Mouse (Mus musculus): ENCODE data around the gene Lrmda.

The Lrmda gene

DNA sequence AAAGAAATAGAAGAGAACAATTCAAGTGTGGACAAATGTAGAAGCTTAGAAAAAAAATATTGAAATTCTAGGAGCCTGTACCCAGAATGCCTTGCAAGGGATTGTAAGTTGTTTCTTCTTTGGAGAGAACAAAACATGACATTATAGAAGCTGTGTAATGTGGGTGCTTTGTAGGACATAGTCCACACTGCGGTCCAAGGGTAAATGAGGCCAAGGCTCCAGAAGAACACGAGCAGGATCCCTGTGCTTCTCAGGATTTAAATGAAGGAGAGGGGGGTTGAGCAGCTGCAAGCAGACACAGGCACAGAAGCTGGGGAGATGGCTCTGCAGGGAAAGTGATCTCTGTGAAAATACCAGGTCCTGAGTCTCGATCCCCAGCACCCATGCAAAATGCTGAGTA, 643.0 kb downstream of the Lrmda start:
- no peak for DNase-seq (ENCODE audit: low spot score)

DNA sequence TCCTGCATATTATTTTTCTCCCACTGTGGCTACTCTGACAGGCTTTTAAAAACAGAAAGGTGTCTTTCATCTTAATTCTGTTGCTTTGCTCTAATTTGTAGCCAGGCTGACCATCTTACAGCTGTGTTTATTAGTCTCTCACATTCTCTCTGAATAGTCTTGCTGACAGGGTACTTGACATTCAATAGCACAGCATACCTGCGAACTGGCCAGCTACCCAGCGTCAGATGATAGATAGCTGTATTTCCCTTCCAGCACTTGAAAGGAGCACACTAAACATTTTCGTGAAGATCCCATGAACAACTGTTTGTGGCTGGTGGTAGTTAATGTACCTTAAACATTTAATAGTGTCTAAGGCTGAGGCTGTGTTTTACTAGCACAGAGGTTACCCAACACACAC, 646.9 kb downstream of the Lrmda start:
- DNase-seq (ENCODE audit: low spot score) = no peak

DNA sequence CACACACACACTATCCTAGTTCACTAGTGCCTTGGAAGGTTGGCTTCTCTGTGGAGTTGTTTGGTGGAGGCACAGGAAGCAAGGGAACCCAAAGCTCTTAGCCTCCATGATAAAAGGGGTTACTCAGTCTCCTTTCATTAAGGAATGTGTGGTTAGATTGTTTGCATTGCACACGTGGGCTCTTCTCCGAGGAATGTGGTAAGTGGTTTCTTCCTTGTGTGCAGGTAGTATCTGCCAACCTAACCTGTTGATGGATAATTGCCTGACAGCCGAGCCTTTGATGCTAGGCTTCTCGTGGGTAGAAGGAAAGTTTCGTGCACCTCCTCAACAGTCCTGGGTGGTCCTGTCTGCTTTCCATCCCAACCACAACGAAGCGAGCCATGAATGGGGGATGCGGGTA, 648.8 kb downstream of the Lrmda start:
- no peak for DNase-seq (ENCODE audit: low spot score)

- DNase-seq (ENCODE audit: low spot score) = no peak
Measured at GRCm38 (mm10) chr14:22668711-22669110, 649.2 kb downstream of the Lrmda start.

DNA sequence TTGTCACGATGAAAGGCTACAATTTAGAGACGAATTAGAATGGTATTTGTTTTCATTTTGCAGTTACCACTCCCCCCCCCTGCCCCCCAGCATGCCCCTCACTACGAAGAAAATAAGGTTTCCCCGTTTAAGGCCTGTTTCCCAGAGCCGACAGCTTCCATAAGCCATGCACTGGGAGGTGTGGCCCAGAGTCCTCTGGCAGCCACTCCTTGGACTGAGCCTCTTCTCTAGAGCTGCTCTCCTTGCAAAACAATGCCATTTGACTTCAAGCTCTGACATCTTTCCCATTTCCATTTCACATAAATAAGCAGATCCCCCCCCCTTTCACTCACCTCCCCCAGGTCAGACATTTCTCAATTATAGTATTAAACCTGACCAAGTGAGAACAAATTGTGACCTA, 654.1 kb downstream of the Lrmda start:
- no peak for DNase-seq (ENCODE audit: low spot score)

DNA sequence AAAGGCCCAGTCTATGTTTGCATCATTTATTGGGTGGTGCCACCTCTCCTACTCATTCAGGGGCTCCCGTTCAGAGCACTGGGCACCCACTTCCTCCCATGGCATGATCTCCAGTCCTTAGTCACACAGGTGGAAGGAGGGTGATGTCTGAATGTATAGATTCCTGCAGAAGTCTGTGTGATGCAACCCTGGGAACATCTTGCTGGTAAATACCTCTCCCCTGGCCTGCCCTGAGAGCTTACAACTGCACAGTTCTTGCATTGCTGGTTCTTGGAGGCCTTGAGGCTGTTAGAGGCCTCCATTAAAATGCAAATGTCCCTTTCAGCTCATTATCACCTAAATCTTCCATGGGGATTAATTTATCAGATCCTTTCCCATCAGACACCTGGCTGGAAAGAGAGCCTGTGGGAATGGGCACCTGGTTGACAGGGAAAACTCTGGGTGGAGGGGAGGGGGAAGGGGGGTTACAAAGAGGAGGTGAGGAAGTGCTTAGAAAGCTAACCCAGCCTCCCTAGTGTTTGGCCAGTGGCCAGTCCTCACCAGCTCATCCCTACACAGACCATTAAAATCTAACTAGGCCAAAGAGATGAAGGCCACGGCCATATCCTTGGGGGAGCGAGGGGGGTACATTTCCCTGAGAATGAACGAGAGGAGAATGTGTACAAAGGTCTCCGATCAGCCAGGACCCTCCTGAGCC, 659.6 kb downstream of the Lrmda start:
- DNase-seq (ENCODE audit: low spot score) = no peak

DNA sequence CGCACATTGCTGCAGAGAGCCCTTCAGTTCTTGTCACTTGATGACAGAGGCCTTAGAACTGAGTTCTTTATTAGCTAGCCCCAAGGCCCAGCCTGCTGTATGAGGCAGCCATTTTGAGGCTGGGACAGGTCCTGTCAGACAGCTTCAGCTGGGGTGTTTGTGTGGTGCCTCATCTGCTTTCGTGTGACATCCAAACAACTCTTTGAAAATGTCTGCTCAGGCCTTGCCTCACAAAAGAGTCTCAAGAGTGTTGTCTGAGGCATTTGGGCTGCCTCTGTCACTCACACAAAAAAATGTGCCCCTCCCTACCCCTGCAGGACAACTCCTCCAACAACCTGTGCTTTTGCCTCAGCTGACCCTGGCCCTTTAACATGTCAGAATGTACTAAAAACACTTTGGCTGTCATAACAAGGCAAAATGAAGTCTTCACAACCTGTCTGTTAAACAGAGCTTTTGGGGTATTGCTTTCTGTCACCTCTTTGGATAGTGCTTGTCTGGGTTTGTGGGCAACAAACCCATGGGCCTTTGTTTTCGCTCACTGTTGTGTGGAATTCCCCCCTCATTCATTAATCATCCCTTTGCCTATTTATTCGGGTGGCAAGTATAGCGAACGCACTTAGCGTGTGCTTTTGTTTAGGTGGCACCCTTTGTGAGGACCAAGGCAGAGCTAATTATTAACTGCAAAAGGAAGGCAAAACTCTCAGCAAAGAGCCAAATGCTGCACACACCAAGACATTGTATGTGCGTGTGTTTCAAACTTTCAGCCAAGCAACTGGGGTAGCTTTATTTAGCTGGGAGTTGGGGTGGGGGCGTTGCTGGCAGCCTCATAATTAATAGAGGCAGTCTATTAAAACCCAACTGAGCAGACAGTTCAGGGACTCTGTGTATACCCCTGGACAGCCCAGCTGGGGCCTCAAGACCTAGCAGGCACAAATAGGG, 660.5 kb downstream of the Lrmda start:
- DNase-seq (ENCODE audit: low spot score) = no peak

DNA sequence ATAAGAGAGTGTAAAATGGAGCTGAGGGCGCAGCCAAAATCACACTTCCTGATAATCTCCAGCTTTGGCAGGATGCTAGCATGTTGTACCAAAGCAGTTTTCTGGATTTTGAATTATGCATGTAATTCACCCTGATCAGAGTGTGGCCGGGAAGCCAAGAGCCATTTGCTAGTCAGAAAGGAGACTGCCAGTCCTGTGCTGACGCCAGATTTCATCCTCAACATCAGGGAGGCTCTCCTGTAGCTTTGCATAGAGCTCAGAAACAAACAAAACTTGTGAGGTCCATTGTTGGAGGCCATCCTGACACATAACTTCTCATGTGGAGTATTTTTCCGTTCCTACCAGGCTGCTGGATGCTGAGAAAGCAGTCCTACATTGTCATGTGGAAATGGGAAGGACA, 667.4 kb downstream of the Lrmda start:
- no peak for DNase-seq (ENCODE audit: low spot score)

- no peak for DNase-seq (ENCODE audit: low spot score)
Measured at GRCm38 (mm10) chr14:22688399-22688798, 668.9 kb downstream of the Lrmda start.

- no peak for DNase-seq (ENCODE audit: low spot score)
Measured at GRCm38 (mm10) chr14:22695448-22695847, 675.9 kb downstream of the Lrmda start.

DNA sequence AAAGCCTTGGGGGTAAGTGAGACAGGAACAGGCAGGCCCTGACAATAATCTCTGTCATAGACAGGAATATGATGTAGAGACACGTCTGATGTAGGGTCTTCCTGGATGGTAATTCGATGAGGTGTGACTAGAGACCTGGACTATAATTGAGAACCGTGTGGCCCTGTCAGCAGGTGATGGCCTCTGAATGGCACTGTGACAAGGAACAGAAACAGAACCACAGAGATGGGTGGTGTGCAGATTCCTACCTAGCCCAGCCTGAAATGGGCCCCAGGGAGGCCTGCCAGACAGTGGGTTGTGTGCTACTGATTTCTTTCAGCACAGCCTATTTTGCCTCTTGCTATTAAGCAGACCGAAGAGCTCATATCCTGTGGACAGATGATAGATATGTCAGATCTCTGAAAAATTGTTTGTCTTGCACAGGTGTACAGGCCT, 676.4 kb downstream of the Lrmda start:
- no peak for DNase-seq (ENCODE audit: low spot score)

DNA sequence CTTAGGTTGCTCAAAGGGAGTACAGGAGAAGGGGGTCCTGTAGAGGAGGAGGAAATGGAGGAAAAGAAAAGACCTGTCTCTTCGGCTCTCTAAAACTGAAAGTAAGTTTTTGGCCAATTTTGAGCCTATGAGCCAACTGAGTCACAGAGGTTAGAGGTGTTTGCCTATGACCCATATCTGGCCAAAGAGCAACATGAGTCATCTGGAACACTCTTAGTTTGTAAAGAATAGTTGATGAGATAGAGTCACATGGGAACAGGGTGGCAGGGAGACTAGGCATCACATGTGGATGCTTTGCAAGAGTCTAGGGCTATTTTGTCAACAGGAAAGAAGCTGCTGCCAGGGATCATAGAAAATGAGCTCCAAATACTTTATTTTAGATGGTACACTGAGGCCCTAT, 680.7 kb downstream of the Lrmda start:
- DNase-seq (ENCODE audit: low spot score) = no peak

GRCm38 (mm10) chr14:22700690-22701089, 681.2 kb downstream of the Lrmda start:
- DNase-seq (ENCODE audit: low spot score) = no peak

- no peak for DNase-seq (ENCODE audit: low spot score)
Measured at GRCm38 (mm10) chr14:22707958-22708701, 688.6 kb downstream of the Lrmda start.

DNA sequence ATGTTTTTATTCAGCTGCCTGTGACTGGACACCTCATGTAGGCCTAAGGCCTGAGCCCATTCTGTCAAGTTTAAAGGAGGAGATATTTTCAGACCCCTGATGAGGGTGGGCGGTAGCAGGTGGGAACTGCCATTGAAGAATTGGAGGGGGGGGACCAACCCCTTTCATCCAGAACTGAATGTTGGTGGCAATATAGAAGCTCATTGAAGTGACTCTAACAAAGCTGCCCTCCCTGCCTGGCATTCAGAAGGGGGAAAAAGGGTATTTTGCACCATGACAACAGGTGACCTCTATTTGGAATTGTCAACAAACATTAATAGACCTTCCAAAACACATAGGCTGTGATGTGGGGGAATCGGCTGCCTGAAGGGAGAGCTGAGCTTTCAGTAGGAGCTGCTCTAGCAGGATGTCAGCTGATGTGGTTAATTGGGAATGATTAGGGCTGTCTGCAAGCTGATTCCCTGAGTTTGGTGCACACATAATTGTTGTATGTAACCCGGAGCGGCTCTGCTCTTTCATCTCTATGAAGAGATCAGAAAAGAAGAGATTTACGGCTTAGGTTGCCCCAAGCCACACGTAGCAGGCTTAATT, 690.7 kb downstream of the Lrmda start:
- no peak for DNase-seq (ENCODE audit: low spot score)

DNA sequence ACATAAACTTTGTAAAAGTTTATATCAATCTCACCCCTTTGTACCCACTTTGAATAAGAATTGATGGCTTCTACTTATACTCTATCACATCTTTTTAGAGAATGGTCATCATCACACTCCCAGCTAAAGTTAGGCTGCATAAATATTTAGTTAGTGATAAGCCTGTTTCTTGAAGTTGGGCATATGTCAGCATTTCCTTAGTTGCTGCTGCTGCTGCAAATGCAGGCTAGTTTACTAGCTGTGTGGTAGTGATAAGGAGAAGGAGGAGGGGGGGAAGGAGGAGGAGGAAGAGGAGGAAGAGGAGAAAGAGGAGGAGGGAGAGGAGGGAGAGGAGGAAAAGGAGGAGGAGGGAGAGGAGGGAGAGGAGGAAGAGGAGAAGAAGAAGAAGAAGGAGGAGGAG, 692.9 kb downstream of the Lrmda start:
- no peak for DNase-seq (ENCODE audit: low spot score)

DNA sequence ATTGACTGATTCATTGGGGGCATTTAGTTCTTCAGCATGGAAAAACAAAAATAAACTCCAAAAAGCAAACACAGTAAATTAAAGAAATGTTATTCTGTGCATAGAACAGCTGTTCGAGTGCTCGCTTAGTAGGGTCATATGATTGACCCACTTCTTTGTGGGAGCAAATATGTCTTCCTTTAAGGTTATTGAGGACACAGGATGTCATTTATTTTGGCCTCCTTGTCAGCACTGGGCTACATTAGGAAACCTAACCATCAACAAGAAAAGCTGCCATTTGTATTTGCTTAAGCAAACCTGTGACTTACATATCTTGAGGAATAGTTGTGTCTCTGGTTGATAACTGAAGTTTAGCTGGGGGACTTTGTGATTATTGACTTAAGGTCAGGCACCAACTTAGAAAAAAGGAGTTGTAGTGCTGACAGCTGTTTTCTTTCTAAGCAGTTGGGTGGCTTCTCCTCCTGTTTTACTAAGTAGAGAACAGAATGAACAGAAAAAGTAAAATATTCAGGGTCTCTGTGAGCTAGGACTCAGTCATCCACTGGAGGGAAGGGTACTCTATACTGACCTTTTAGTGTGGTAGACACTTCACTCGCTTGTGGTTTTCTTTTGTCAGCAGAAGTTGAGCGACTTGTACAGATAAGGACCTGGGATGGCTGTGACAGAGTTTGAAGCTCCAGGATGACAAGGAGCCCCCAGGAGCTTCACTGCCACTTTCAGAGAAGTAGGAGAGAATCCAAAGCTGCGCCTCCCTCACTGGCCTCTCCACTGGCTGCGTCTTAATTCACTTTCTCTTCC, 696.3 kb downstream of the Lrmda start:
- DNase-seq (ENCODE audit: low spot score) = no peak

GRCm38 (mm10) chr14:22719968-22720367, 700.5 kb downstream of the Lrmda start:
- DNase-seq (ENCODE audit: low spot score) = no peak

DNA sequence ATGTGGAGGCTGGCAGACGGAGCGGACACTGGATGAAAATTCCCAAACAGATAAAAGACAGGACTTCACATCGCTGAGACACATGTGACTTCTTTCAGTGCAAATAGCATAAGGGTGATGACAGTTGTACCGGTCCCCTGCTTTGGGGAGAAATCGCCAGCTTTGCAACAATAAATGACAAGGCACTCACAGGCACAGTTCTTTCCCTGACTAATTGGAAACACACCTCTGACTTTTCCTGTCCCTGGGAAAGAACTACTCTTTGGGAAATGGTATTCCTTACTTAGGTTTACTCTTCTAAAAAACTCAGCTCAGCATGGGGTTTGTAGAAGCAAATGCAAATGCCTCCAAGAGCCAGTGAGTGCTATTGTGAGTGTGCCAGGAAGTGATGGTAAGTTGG, 702.3 kb downstream of the Lrmda start:
- no peak for DNase-seq (ENCODE audit: low spot score)

GRCm38 (mm10) chr14:22727548-22727947, 708.0 kb downstream of the Lrmda start:
- DNase-seq (ENCODE audit: low spot score) = no peak

DNA sequence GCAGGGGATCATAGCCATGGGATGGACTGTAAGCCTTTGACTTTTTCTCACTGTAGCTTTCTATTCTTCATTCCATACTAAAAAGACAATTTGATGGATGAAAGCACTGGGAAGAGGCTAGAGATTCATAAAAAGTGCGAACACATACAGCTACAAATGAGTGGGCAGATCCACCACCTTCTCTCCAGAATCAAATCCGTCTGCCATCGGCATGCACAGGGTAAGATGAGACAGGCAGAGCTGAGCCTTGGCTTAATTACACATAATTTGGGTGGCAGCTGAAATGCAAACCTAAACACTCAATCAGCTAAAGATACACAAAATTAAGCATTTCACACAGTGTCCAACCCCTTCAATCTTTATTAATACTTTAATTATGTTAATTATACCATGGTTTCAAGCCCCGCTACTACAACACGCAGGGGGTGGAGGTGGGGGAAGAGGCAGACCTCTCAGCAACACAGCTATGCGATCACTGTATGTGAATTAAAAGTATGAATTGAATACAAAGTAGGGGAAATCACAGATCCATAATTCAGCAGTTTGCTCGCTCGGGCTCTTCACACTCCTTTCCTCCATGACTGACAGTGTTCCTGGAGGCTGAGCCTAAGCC, 709.2 kb downstream of the Lrmda start:
- no peak for DNase-seq (ENCODE audit: low spot score)

Data from spleen, adult 12 weeks (tissue).